23 mouse cellular contexts compared by ENCODE assay signal in the genomic region with DNA sequence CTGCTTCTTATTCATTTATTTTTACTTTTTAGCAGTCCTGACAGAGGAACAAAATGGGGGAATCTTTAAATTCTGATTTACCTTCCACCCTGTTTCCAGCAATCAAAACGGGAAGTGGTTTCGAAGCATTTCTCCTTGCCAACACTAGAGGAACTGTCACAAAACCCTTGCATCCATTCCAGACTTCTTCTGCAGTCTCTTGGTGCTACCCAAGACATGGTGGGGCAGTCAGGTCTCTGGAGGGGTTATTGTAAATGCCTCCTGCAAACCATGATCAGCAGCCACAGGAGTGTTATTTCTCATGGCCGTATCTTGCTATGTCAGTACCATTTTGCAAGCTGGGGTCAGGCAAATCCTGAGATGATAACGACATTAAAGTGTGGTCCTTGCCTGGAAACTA. TPM values are rescaled to one million over a fixed set of nuclear protein-coding genes. Genes with fewer than 3 reads are reported as not detected.
DNase-seq lines count a peak whose midpoint lies in the region; ATAC-seq and TF ChIP-seq lines count a peak whose summit lies in the region.
"Had no signal": no experiment of that assay in that cellular context is flagged by ENCODE, and none has a peak within 500 bp of the region (broad histone marks: within the 10 kb centered on the region; RNA-seq: fewer than 3 reads in every experiment).

No protein-coding gene starts in this region.

- TF ChIP-seq CTCF in layer of hippocampus, adult 2 months (conservative IDR thresholded peaks at IDR 0.05): 0 out of 2 replicates have a peak, but pooled peaks have one; percentile 3

- no peak overlapping the region for H3K4me3 ChIP-seq in layer of hippocampus, adult 2 months
- H3K4me3 ChIP-seq in liver, embryonic 15.5 days (replicated peaks): no peak overlapping the region
- H3K4me3 ChIP-seq: forebrain, embryonic 15.5 days; heart, embryonic 10.5 days; limb, embryonic 15.5 days; stomach, embryonic 15.5 days had no signal

- no peak overlapping the region for H3K9ac ChIP-seq in liver, embryonic 15.5 days
- H3K9ac ChIP-seq: forebrain, embryonic 15.5 days; limb, embryonic 15.5 days; stomach, embryonic 15.5 days had no signal

- no peaks in the 10 kb centered on the region for H3K36me3 ChIP-seq in liver, embryonic 15.5 days (replicated peaks)
- H3K36me3 ChIP-seq: forebrain, embryonic 15.5 days; heart, embryonic 10.5 days; limb, embryonic 15.5 days; stomach, embryonic 15.5 days had no signal

- DNase-seq in layer of hippocampus, adult 2 months (ENCODE audit: low spot score in 2 of 2): no peak
- no peak for DNase-seq in layer of hippocampus, adult 9-11 months
- no peak for DNase-seq in embryo, embryonic 10.5 days (ENCODE audit: low spot score)
- DNase-seq in frontal cortex, postnatal 36 days (ENCODE audit: low spot score in 2 of 2): no peak
- no peak for DNase-seq in adipocyte (ENCODE audit: low spot score)
- DNase-seq: adrenal gland, postnatal 14 days; cerebellum, adult 11-12 months; cerebellum, postnatal 25 days; gastrocnemius, postnatal 36 days; heart, postnatal 14 days; layer of hippocampus, postnatal 36 days; right cerebral cortex, postnatal 14 days; thymus, adult 18-20 months had no signal

- peaks cover 46% of the 10 kb centered on the region for H3K4me1 ChIP-seq in liver, embryonic 15.5 days (replicated peaks)
- H3K4me1 ChIP-seq: limb, embryonic 15.5 days; stomach, embryonic 15.5 days had no signal

- H3K9me3 ChIP-seq in liver, embryonic 15.5 days (replicated peaks): no peaks in the 10 kb centered on the region
- H3K9me3 ChIP-seq: forebrain, embryonic 15.5 days; heart, embryonic 10.5 days; limb, embryonic 15.5 days; stomach, embryonic 15.5 days had no signal

- peaks cover 11% of the 10 kb centered on the region; the same call in 1 of the 2 replicates for H3K27me3 ChIP-seq in liver, embryonic 15.5 days
- H3K27me3 ChIP-seq: forebrain, embryonic 15.5 days had no signal

- WGBS in liver, embryonic 15.5 days (ENCODE audit: insufficient replicate concordance): 14% methylated on average over 4 of the region's 4 CpGs

- ATAC-seq in granulocyte monocyte progenitor cell, adult 5-6 weeks (replicated peaks; ENCODE audit: poor library complexity, severe bottlenecking): peak; percentile 74
- peak; percentile 57 for ATAC-seq in liver, embryonic 15.5 days (ENCODE audit: insufficient read depth)
- ATAC-seq: forebrain, embryonic 15.5 days; hindbrain, embryonic 16.5 days; intestine, postnatal 0 days; lung, postnatal 0 days; midbrain, embryonic 16.5 days had no signal

- no peak overlapping the region for H3K27ac ChIP-seq in layer of hippocampus, adult 2 months
- peak overlapping the region; percentile 61 for H3K27ac ChIP-seq in liver, embryonic 15.5 days (replicated peaks)
- H3K27ac ChIP-seq: forebrain, embryonic 15.5 days; heart, embryonic 10.5 days; limb, embryonic 15.5 days; stomach, embryonic 15.5 days had no signal

- peak overlapping the region; percentile 64 for H3K4me2 ChIP-seq in liver, embryonic 15.5 days
- H3K4me2 ChIP-seq: forebrain, embryonic 15.5 days; limb, embryonic 15.5 days; stomach, embryonic 15.5 days had no signal

RNA-seq across cellular contexts. Expression of a gene that starts 9.5 kb away (rescaled TPM):
- total RNA-seq in layer of hippocampus, adult 2 months (2021): 10 to 100 TPM; 25.9 to 30.0 TPM
- not detected in 2 replicates for total RNA-seq in granulocyte monocyte progenitor cell, adult 5-6 weeks (2014; fragmentation: Nextera tagmentation)
- total RNA-seq in granulocyte monocyte progenitor cell, adult 5-6 weeks (2017): not detected in 2 replicates
- 0.20 and 0.24 TPM in 2 replicates for polyA plus RNA-seq in liver, embryonic 15.5 days (2015; fragmentation: Nextera tagmentation; extraction: Ambion mirVana)

RNA-seq across cellular contexts. Expression of a gene that starts 13.7 kb away (rescaled TPM):
- 10 to 100 TPM; 46.4 to 47.1 TPM for total RNA-seq in layer of hippocampus, adult 2 months (2021)
- total RNA-seq in granulocyte monocyte progenitor cell, adult 5-6 weeks (2014; fragmentation: Nextera tagmentation): 24.9 and 53.4 TPM in 2 replicates
- 45.1 and 61.6 TPM in 2 replicates for total RNA-seq in granulocyte monocyte progenitor cell, adult 5-6 weeks (2017)
- polyA plus RNA-seq in liver, embryonic 15.5 days (2015; fragmentation: Nextera tagmentation; extraction: Ambion mirVana): 50.0 and 50.4 TPM in 2 replicates

Comparison
In these comparisons a context has a peak if more than half of its experiments do, and no peak if none do; other contexts are left out.
1. RNA of a gene that starts 9.5 kb away (total RNA-seq): 25.9 to 30.0 TPM in layer of hippocampus, adult 2 months; not detected in granulocyte monocyte progenitor cell, adult 5-6 weeks; every median in the first group is over 10 times any median in the second.